Mouse (Mus musculus): ENCODE data around the gene Zfp94.

DNA sequence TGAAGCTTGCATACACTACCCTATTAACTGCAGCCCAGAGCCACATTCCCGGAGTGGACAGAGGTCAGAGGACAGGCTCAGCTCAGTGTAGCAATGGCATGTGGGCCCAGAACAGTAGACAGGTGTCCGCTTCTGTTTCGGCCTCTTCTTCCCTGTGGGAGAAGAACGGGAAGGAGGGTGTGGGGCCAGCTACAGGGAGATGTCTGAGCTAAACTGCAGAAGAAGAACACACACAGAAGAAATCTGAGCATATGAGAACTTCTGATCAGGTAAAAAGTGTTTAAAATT, 35.7 kb downstream of the Zfp94 start:
- TF ChIP-seq CTCF (IDR thresholded peaks at IDR 0.05; ENCODE audit: insufficient read depth, low read length) (no peak), POLR2A (IDR thresholded peaks at IDR 0.05; ENCODE audit: borderline replicate concordance, extremely low read depth, low read depth, low read length) (no peak)
